Mouse (Mus musculus) lung, adult 2 months (tissue): ENCODE measurements around the gene Dnmt1.

Experiments
- CTCF ChIP-seq: fragments of 200-500 bp; IDR thresholded peaks from 2 replicates; pipeline ENCODE4 v1.5.1; 2011; ENCODE audit warnings: mild to moderate bottlenecking, low read length, control low read depth; ENCODE audit not compliant: insufficient read depth
- POLR2A ChIP-seq: fragments of 200-500 bp; IDR thresholded peaks from 2 replicates; pipeline ENCODE4 v1.6.1; 2011; ENCODE audit warnings: low read depth, mild to moderate bottlenecking, control low read depth, low read length, borderline replicate concordance; ENCODE audit errors: extremely low read depth

GRCm38 (mm10) chr9:20979181-20979580 is 19.5 kb upstream of the Dnmt1 start:
- TF ChIP-seq POLR2A (no peak), CTCF (no peak)
